Mouse (Mus musculus): ENCODE data around the gene Hbs1l.

DNA sequence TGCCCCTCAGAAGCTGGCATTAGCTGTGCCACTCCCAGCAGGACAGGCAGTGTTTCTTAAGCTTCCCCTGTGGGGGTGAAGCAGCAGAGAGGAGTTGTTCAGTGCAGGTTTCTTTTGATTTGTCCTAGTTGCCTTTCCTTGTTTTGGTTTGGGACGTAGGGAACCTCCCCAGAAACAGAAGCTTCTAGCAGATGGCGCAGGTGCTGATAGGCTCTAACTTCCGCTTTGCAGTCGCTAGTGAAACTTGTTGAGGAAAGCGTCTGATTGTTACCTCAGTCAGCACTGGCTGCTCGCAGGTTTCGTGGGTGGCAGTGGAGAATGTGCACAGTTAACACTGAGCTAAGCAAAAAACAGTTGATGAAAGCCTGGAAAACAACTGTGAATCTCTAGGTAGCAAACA lies 6.0 kb downstream of the Hbs1l start:
- TF ChIP-seq CTCF (IDR thresholded peaks at IDR 0.05; ENCODE audit: borderline replicate concordance, insufficient read depth, low read depth, low read length) (no peak), POLR2A (IDR thresholded peaks at IDR 0.05; ENCODE audit: borderline replicate concordance, insufficient read depth, low read length) (no peak)
